Mouse (Mus musculus) midbrain, embryonic 14.5 days (tissue): Measurements from ENCODE around the gene Sowaha. TPM values are rescaled to one million over a fixed set of nuclear protein-coding genes. Genes with fewer than 3 reads are reported as not detected.

Source experiments
- ATAC-seq: fragments of 200-750 bp; cut with Nextera tagmentation; 2 replicates; pipeline ENCODE4 v1.8.0; 2017; ENCODE audit warnings: moderate number of reproducible peaks, moderate library complexity; ENCODE audit not compliant: low FRiP score, low TSS enrichment
- DNase-seq: peaks from one replicate; pipeline ENCODE4 v3.0.0-alpha.2; 2015
- H3K27ac ChIP-seq: fragments of 300-500 bp; sonication (generic); replicated peaks from 2 replicates; pipeline ENCODE4 v1.5.1; 2014; ENCODE audit warnings: mild to moderate bottlenecking, low read depth, low read length, moderate library complexity
- H3K27me3 ChIP-seq: fragments of 300-500 bp; sonication (generic); 2 replicates; pipeline ENCODE4 v1.6.1; 2014; ENCODE audit warnings: low read length, control low read depth, mixed read lengths; ENCODE audit not compliant: control insufficient read depth, insufficient read depth
- H3K36me3 ChIP-seq: fragments of 300-500 bp; sonication (generic); 2 replicates; pipeline ENCODE4 v1.6.1; 2014; ENCODE audit warnings: low read length, control low read depth; ENCODE audit not compliant: control insufficient read depth, insufficient read depth
- H3K4me1 ChIP-seq: fragments of 300-500 bp; sonication (generic); 2 replicates; pipeline ENCODE4 v1.6.1; 2014; ENCODE audit warnings: mild to moderate bottlenecking, antibody characterized with exemption, low read length, control low read depth; ENCODE audit not compliant: control insufficient read depth, insufficient read depth
- H3K4me2 ChIP-seq: fragments of 300-500 bp; sonication (generic); 2 replicates; pipeline ENCODE4 v1.6.1; 2014; ENCODE audit warnings: mild to moderate bottlenecking, low read length, moderate library complexity
- H3K4me3 ChIP-seq: fragments of 300-500 bp; sonication (generic); replicated peaks from 2 replicates; pipeline ENCODE4 v1.5.1; 2014; ENCODE audit warnings: low read depth, low read length
- H3K9ac ChIP-seq: fragments of 300-500 bp; sonication (generic); replicated peaks from 2 replicates; pipeline ENCODE4 v1.6.1; 2014; ENCODE audit warnings: mild to moderate bottlenecking, low read length, moderate library complexity
- H3K9me3 ChIP-seq: fragments of 300-500 bp; sonication (generic); 2 replicates; pipeline ENCODE4 v1.6.1; 2016; ENCODE audit warnings: low read length, control low read depth, mixed read lengths; ENCODE audit not compliant: control insufficient read depth
- WGBS: fragments of 180-500 bp; shearing (Covaris S2); extraction: QIAGEN DNeasy Blood & Tissue Kit; methylation state at CpG from one replicate; pipeline ENCODE4 v1.1.7; 2014; 5-methylcytosine and 5-hydroxymethylcytosine counted together
- polyA plus RNA-seq: library from polyadenylated mRNA; unstranded; fragments of >200 nt; fragmentation: Nextera tagmentation; extraction: Ambion mirVana; gene quantifications from 2 replicates; pipeline ENCODE4 v1.2.1, GENCODE M21; 2014

Gene Sowaha
- polyA plus RNA-seq, 1 experiment from 2014 or later, result 0.50 TPM

DNA sequence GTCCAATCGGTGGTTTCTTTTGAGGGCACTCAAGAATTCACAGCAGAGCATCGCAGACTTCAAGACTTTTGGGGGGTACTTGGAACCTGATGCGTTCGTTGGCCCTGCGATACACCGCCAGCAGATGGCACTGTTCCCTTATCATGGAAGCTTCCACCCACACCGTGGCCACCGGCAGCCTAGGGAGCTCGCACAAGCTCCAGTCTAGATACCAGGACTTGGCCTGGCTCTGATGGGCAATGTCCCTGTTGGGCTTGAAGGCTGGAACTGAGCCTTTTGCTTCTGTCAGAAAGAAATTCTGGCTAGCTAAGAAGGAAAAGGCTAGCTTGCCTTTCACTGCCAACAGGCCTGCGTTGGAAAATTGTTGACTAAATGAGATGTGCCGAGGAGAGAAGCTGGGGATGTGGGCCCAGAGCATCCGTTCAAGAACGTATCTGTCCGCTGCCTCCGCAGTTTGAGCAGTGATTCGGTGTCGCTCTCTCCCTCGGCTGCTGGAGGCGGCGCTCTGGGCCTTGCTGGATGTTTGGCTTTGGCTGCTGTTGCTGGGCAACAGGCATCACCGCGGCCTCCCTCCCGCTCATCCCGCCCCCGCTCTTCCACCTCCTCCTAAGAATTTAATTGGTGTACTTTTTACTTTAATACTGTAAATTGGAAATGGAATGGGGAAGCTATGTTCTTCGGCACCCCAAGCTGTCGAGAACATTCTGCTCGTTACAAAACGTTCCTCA is 9.9 kb downstream of the Sowaha start, which contains the start of gene Gm9837:
TSS of gene Gm9837 (minus strand) at position 512 of the 728 bp plus-strand sequence.
- Histone ChIP-seq H3K9ac (peak within 1 kb of the TSS; percentile 13; the same call in 1 of the 2 replicates), H3K27me3 (peaks cover 38% of the 10 kb centered on the region), H3K36me3 (no peaks in the 10 kb centered on the region), H3K27ac (peak within 1 kb of the TSS; percentile 14; the same call in 1 of the 2 replicates), H3K4me1 (peaks cover 10% of the 10 kb centered on the region; the same call in 1 of the 2 replicates), H3K9me3 (no peaks in the 10 kb centered on the region), H3K4me3 (peak within 1 kb of the TSS; percentile 16), H3K4me2 (peak within 1 kb of the TSS; percentile 50)
- DNase-seq (peak; percentile 95), ATAC-seq (peak; percentile 80)
- 1% methylated on average over 29 of the region's 29 CpGs for WGBS

DNA sequence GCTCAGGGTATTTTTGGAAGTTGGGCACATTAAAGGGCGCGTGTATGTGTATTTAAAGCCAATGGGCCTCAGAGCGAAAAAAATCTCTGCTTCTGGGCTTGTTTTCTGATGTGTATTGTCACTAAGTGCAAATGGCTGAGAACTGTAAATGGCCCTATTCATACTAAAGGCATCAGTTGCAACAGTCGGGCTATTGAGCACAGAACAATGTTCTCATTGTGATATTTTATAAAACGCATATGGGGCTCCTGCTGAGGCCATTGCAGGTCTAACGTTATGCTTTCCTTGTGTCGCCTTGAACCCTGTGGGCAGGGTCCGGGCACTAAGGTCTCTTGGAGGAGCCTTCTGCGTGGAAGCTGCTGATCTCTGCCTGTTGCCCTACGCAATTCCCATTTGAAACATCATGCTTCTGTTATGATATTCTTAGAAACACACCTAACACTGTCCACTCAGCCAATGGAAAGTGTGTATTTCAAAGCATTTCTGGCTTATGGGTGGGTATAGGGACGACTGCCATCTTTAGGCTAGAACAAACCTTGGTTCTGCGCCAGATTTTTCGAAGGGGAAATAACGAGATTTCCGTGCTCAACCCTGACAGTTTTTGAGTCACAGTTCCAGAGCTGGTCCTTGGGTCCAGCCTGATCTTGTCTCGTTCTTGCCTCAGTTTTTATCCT is 10.6 kb downstream of the Sowaha start:
- peaks cover 44% of the 10 kb centered on the region for H3K27me3 ChIP-seq
- no peaks in the 10 kb centered on the region for H3K9me3 ChIP-seq
- H3K4me1 ChIP-seq, result peaks cover 10% of the 10 kb centered on the region; the same call in 1 of the 2 replicates
- DNase-seq, result peak; percentile 13
- peak overlapping the region; percentile 50; the same call in 1 of the 2 replicates for H3K4me2 ChIP-seq
- H3K27ac ChIP-seq, result no peak overlapping the region
- WGBS, result 35% methylated on average over 16 of the region's 16 CpGs
- no peak overlapping the region for H3K4me3 ChIP-seq
- ATAC-seq, result 0 out of 2 replicates have a peak, but pooled peaks have one; percentile 20
- no peak overlapping the region for H3K9ac ChIP-seq
- no peaks in the 10 kb centered on the region for H3K36me3 ChIP-seq

DNA sequence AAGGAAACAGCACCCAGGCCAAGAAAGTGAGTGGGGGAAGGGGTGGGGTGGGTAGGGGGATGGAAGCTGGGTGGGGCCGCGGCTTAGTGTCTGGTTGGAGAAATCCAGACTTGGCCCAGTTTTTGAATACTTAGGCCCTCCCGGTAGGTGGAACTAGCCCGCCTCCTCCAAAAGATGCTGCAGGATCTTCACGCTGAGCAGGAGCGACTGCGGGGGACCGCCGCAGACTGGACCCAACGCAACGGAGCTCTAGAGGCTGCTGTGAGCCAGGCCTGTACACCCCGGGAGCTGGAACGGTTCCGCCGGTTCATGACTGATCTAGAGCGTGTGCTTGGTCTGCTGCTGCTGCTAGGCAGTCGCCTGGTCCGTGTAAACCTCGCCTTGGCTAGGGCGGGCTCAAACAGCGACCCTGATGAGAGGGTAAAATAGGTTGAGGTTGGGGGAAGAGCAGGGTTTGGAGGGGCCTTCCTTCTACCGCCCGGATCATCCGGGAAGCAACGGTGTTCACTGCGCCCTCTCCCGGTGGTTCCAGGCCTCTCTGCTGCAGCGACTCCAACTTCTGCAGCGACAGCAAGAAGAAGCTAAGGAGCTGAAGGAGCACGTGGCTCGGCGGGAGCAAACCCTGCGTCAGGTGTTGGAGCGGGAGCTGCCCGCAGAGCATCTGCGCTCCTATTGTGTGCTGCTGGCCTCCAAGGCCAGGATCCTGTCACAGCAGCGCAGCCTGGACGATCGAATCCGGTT is 13.7 kb downstream of the Sowaha start:
- Histone ChIP-seq H3K36me3 (no peaks in the 10 kb centered on the region), H3K4me1 (peaks cover 16% of the 10 kb centered on the region; the same call in 1 of the 2 replicates), H3K9me3 (no peaks in the 10 kb centered on the region), H3K27me3 (peaks cover 69% of the 10 kb centered on the region), H3K4me3 (peak overlapping the region; percentile 28), H3K4me2 (peak overlapping the region; percentile 53), H3K27ac (no peak overlapping the region), H3K9ac (peak overlapping the region; percentile 34; the same call in 1 of the 2 replicates)
- 5% methylated on average over 40 of the region's 40 CpGs for WGBS
- DNase-seq (peak; percentile 88), ATAC-seq (no peak; the same call in 1 of the 2 replicates)

DNA sequence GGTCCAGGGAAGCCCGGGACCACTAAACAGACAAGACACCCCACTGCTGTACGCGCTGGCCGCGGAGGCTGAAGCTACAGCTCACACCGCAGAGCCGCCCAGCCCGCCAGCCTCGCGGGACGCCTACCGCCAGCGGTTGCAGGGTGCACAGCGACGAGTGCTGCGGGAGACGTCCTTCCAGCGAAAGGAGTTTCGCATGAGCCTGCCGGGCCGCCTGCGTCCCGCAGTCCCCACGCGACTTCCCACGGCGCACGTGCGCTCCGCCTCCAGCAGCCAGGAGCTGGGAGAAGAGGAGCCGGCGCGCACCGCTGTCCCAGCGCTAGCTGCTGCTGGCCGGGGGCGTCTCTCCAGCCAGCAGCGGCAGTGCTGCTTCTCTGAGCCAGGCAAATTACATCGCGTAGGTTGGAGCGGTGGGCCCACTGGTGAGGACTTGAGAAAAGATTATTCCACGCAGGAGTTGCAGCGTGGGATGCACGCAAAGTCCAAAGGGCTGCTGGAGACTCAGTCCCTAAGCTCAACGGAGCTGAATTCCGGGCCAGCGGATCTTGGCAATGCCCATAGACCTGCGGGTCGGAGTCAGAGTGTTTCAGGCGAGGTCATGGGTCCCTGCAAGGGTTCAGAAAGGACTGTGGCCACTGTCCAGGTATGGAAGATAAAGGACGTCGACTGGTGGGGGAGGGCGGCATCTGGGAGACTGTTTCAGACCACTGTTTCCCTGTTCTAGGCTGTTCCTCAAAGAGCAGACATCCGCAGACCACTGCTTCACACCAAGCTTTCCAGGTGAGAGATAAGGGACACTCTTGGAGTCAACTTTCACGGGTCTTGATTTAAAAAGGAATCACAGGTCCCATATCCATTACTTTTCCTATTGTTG is 16.3 kb downstream of the Sowaha start:
- WGBS, result 7% methylated on average over 55 of the region's 55 CpGs
- Histone ChIP-seq H3K27me3 (peaks cover 69% of the 10 kb centered on the region), H3K4me1 (0 out of 2 replicates have a peak, but pooled peaks cover 8% of the 10 kb centered on the region), H3K36me3 (no peaks in the 10 kb centered on the region), H3K27ac (no peak overlapping the region), H3K9me3 (no peaks in the 10 kb centered on the region), H3K9ac (peak overlapping the region; percentile 36; the same call in 1 of the 2 replicates), H3K4me3 (peak overlapping the region; percentile 39), H3K4me2 (peak overlapping the region; percentile 74)
- peak; percentile 71 for DNase-seq
- no peak for ATAC-seq

DNA sequence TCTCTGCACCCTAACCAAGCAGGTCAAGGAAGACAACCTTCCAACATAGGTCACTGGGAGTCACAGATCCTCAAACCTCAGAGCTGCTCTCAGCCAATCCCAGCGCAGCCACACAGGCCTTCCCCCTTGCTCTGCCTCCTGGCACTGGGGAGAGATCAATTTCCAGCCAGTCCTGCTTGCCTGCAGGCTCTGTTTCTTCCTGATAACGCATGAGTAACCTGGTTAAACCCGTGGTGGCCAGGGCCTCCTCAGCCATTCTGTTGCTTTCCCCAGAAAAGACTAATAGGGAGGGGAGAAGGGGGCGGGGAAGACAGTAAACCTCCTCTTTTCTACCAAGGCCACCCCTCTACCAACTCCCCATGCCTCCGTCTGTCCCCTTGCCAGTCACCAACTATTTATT is 18.3 kb downstream of the Sowaha start:
- no peaks in the 10 kb centered on the region for H3K36me3 ChIP-seq
- no peak for ATAC-seq
- H3K27me3 ChIP-seq, result peaks cover 76% of the 10 kb centered on the region
- H3K9ac ChIP-seq, result no peak overlapping the region
- DNase-seq, result no peak
- 26% methylated on average over 5 of the region's 5 CpGs for WGBS
- H3K27ac ChIP-seq, result no peak overlapping the region
- H3K4me1 ChIP-seq, result 0 out of 2 replicates have a peak, but pooled peaks cover 11% of the 10 kb centered on the region
- H3K4me3 ChIP-seq, result no peak overlapping the region
- no peak overlapping the region for H3K4me2 ChIP-seq
- no peaks in the 10 kb centered on the region for H3K9me3 ChIP-seq

DNA sequence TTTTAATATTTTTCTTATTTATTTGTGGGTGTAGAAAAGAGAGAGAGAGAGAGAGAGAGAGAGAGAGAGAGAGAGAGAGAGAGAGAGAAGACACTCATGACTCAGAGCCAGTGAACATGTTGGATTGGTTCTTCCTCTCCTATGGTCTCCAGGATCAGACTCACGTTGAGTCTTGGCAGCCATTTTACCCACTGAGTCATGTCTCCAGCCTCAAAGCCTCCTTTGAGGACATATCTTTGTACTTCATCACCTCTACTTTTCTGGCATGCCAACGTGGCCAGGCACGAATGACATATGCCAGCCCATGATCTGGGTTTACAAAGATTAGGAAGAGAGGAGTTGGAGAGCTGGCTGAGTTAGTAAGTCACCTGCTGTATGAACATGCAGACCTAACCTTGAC is 19.9 kb downstream of the Sowaha start:
- H3K27me3 ChIP-seq, result peaks cover 70% of the 10 kb centered on the region
- H3K4me3 ChIP-seq, result no peak overlapping the region
- H3K36me3 ChIP-seq, result no peaks in the 10 kb centered on the region
- H3K27ac ChIP-seq, result no peak overlapping the region
- H3K9ac ChIP-seq, result no peak overlapping the region
- no peaks in the 10 kb centered on the region for H3K9me3 ChIP-seq
- 87% methylated on average over 3 of the region's 3 CpGs for WGBS
- no peak overlapping the region for H3K4me2 ChIP-seq
- DNase-seq (no peak), ATAC-seq (no peak)
- 0 out of 2 replicates have a peak, but pooled peaks cover 8% of the 10 kb centered on the region for H3K4me1 ChIP-seq

DNA sequence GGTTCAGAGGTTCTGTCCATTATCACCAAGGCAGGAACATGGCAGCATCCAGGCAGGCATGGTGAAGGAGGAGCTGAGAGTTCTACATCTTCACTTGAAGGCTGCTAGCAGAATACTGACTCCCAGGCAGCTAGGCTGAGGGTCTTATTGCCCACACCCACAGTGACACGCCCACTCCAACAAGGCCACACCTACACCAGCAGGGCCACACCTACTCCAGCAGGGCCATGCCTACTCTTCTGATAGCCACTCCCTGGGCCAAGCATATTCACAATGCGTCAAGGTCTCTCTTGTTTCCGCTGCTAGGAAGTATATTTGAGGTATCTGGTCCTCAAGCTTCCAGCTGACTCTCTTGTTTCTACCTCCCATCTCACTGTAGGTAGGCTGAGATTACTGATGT is 21.1 kb downstream of the Sowaha start:
- 49% methylated on average over 3 of the region's 3 CpGs for WGBS
- no peak overlapping the region for H3K9ac ChIP-seq
- ATAC-seq (no peak), DNase-seq (no peak)
- H3K27ac ChIP-seq, result no peak overlapping the region
- peaks cover 58% of the 10 kb centered on the region for H3K27me3 ChIP-seq
- 0 out of 2 replicates have a peak, but pooled peaks cover 7% of the 10 kb centered on the region for H3K4me1 ChIP-seq
- H3K36me3 ChIP-seq, result no peaks in the 10 kb centered on the region
- no peak overlapping the region for H3K4me2 ChIP-seq
- H3K9me3 ChIP-seq, result no peaks in the 10 kb centered on the region
- H3K4me3 ChIP-seq, result no peak overlapping the region
